Mouse (Mus musculus) inflammation-experienced regulatory T-cells, adult 6 months (primary cell): ENCODE data around the gene 4933402N03Rik. TPM values are rescaled to one million over a fixed set of nuclear protein-coding genes. Genes with fewer than 3 reads are reported as not detected.

ENCODE experiments used
- ATAC-seq: one replicate; pipeline ENCODE4 v1.8.0; 2017
- polyA plus RNA-seq, 3 experiments: library from polyadenylated mRNA; unstranded; fragments of 100-300 nt; shearing (Covaris generic); gene quantifications; one replicate each; pipeline ENCODE4 v1.2.1; 2017

4933402N03Rik gene
- polyA plus RNA-seq = not detected

GRCm38 (mm10) chr7:131146214-131146613 is at the start of gene 4933402N03Rik:
Gene 4933402N03Rik (minus strand): TSS chr7:131146314.
- ATAC-seq = no peak

DNA sequence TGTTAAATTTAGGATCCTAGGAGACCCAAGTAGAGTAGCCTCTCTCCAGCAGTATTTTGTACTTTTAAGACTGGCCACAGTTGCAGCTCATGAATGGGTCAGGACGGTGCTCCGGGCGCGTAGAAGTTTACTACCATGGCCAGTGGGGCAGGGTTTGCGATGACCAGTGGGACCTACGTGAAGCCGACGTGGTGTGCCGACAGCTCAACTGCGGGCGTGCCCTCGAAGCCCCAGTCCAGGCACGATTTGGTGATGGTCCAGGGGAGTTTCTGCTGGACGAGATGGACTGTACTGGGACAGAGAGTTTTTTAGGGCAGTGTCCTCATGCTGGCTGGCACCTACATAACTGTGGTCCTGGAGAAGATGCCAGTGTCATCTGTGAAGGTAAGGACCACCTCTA is 41.9 kb upstream of the 4933402N03Rik start:
- no peak for ATAC-seq

DNA sequence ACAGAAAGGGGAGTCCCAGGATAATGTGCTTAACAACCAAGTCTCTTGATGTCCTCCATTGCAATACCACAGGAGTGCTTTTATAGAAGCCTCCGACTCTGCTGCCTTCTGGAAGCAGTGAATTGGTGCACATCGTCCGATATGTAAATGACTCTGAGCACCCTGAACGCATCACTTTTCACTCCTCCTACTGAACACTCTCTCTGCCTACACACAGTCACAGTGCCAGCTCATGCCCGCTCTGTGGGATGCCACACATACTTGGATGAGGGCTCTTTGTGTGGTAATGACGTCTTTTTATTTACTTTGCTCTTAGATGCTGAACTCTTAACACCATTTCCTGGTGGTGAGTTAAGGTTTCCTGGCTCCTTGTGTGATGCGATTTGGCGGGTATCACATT is 40.9 kb upstream of the 4933402N03Rik start:
- ATAC-seq = no peak

DNA sequence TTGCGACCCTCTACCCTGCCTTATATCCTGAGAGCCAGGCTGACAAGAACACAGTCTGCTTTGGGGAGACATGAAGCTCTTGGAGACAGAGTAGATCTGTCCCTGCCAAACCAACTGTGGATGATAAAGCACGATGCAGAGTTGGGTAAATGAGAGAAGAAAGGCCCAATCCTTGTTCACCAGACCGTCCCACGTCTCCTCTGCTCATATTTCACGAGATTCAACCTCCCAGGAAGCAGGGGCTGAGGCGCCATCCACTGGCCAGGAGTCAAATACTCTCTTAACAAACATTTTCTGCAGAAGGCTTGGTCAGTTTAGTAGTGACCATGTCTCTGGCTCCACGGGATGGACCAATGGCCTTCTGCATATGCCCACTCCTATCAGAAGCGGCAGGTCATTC is 38.2 kb upstream of the 4933402N03Rik start:
- ATAC-seq = no peak

GRCm38 (mm10) chr7:131182685-131183084 is 36.6 kb upstream of the 4933402N03Rik start:
- no peak for ATAC-seq

- no peak for ATAC-seq
Measured at GRCm38 (mm10) chr7:131174121-131174520, 28.0 kb upstream of the 4933402N03Rik start, which contains the start of gene 5430419D17Rik. Gene 5430419D17Rik (plus strand): TSS chr7:131174402.

GRCm38 (mm10) chr7:131169099-131169498 is 23.0 kb upstream of the 4933402N03Rik start:
- no peak for ATAC-seq

- no peak for ATAC-seq
Measured at GRCm38 (mm10) chr7:131167771-131168170, 21.7 kb upstream of the 4933402N03Rik start.

DNA sequence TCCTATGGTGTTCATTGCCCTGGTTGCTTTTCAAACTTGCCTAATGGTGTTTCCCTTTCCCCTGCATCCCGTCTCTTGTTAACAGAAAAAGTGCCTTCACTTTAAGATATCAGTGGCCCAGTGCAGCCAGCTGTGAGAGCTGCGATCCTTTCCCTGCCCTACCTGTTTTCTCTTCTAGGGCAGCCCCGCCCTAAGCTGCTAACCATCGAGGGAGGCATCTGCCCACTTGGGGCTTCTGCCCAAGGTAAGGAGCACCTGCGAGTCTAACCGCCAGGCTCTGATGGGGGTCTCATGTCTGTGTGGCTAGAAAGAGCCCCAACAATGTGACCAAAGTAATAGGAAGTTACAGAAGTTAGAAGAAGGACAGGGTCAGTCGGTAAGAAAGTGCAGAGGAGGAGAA is 16.1 kb upstream of the 4933402N03Rik start:
- ATAC-seq = no peak

DNA sequence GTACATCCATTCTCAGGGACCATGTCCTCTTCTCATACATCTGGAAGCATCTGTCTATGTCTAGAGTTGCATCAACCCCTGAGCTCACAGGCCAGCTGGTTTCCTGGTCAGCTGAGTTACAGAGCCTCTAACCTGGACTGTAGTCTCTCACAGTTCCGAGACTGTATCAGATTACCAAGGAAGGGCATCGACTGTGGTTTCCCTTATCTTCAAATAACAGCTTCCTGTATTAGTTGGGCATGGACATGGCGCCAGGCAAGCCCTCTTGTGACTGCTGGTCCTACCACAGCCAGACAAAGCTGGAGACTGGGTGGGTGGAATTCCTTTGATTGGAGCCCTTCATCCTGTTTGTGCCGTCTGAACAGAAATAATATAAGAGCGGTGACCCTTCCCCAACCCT is 6.9 kb upstream of the 4933402N03Rik start:
- no peak for ATAC-seq

- no peak for ATAC-seq
Measured at GRCm38 (mm10) chr7:131150179-131150578, 4.1 kb upstream of the 4933402N03Rik start.

DNA sequence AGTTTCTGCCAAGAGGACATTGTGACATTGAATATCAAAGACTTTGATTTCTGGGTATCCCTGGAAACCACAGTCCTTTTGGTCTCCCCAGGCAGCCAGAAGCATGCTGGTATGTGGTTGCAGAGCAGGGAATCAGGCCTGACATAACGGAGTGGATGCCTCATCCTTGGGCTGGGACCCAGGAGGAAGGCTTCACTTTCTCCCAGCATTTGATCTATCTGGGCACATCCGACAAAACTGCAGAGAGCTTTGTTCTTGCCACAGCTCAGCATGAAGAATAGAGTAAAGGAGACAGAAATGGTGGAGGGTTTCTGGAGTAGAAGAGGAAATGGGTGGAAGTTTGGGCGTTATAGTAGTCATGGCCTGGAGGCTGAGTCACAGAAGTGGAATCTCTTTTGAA is 12.9 kb downstream of the 4933402N03Rik start:
- no peak for ATAC-seq

GRCm38 (mm10) chr7:131130021-131130420 is 16.1 kb downstream of the 4933402N03Rik start:
- ATAC-seq = no peak

DNA sequence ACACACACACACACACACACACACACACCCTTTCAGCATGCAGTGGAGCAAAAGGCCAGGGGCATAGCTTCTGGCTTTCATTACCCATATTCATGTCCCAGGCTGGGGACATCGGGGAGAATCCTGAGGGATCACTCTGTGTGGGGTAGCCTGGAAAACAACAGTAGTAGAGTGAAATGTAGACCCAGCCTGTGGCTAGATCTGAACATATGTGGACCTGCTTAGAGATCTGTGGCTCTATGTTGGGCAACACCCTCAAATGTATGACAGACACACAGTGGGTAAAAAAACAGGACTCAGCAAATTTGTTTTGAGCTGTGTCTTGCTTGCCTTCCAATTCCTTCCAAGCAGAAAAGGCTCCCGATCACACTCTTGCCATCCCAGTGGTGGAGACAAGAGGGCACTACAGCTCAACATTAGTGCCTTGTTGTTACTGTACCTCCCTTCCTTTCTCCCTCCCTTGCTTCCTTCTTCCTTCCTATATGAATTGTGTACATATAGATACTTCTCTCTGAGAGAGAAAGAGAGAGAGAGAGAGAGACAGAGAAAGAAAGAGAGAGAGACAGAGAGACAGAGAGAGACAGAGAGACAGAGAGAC is 23.8 kb downstream of the 4933402N03Rik start:
- no peak for ATAC-seq

GRCm38 (mm10) chr7:131114434-131114833 is 31.7 kb downstream of the 4933402N03Rik start:
- ATAC-seq = no peak

DNA sequence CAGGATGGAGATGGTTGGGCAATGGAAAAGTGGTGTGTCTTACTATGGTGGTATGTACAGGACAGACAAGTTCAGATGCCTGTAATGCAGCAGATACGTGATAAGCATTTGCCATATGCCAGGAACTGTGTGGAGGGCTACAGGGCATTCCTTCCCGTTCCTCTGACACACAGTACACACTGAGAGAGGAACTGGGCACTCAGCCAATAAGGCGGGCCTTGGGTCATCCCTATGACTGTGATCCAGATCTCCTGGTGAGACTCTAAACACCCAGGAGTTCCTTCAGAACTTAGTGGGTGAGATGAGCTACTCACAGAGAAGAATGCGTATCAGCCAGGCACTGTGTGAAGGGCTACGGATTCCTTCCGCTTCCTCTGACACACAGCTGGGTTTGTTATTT is 32.4 kb downstream of the 4933402N03Rik start:
- no peak for ATAC-seq

- no peak for ATAC-seq
Measured at GRCm38 (mm10) chr7:131112486-131112885, 33.6 kb downstream of the 4933402N03Rik start.

Other genes with a start within 250 kb of the 4933402N03Rik start
- gene Htra1, start 210.2 kb downstream of the 4933402N03Rik start, polyA plus RNA-seq = not detected
- gene Dmbt1, start 114.3 kb downstream of the 4933402N03Rik start, polyA plus RNA-seq = not detected
- gene 5430419D17Rik, start 28.1 kb upstream of the 4933402N03Rik start, polyA plus RNA-seq = not detected
- not detected for gene Cuzd1, start 176.0 kb upstream of the 4933402N03Rik start, polyA plus RNA-seq
- not detected for gene Fam24b, start 183.2 kb upstream of the 4933402N03Rik start, polyA plus RNA-seq
- gene Fam24a, start 187.6 kb upstream of the 4933402N03Rik start, polyA plus RNA-seq = not detected
- gene 2310057M21Rik, start 216.4 kb upstream of the 4933402N03Rik start, polyA plus RNA-seq = 10 to 100 TPM; 21.7 to 26.3 (median 23.0) TPM
- 10 to 100 TPM; 39.3 to 44.7 (median 44.3) TPM for gene Pstk, start 224.8 kb upstream of the 4933402N03Rik start, polyA plus RNA-seq